Mouse (Mus musculus) spleen, postnatal 10 days (tissue): ENCODE data around the gene Luzp2.

Experiments used
- DNase-seq, 2 experiments: peaks; one replicate each; pipeline ENCODE4 v3.0.0; 2021 to 2022; ENCODE audit warnings: low spot score in 2 of 2

Gene Luzp2

DNA sequence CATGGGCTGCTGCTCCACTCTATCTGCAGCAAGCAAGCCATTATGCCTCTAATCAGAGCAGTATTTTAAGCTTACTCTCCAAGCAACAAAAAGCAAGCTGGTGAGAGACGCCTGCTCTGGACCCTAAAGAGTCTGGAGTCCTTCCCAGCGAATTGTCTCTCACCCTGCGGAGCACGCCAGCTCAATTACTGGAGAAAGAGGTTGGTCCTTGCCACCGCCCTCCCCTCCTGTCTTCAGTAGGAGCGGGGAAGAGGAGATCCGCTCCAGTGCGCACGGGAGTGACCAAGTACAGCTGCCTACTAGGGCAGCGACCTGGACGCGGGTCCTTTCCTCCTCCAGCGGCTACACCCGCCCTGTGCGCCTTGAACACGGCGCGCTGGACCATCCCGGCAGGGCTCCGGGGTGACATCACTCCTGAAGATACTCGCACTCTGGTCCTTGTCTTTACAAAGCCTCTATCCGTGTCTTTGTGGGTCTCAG is at the start of gene Luzp2:
TSS of gene Luzp2 (plus strand) at position 127 of the 480 bp plus-strand sequence.
- DNase-seq, result no peak

DNA sequence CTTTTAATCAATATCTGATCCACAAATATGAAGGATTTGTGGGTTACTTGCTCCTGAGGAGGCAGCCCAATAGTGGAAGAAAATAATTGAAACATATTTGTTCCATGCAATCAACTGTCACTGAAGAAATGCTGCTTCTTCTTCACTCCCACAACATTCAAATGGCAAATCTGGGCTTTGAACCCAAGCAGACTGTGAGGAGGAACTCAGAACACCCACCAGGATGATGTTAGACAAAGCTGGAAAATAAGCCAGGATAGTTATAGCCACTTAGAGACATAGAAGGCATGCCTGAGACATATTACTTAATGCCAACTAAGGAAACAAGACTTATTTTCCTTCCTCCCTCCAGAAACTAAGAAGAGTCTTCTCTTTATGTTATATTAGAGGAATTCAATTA is 47.8 kb upstream of the Luzp2 start:
- no peak for DNase-seq

DNA sequence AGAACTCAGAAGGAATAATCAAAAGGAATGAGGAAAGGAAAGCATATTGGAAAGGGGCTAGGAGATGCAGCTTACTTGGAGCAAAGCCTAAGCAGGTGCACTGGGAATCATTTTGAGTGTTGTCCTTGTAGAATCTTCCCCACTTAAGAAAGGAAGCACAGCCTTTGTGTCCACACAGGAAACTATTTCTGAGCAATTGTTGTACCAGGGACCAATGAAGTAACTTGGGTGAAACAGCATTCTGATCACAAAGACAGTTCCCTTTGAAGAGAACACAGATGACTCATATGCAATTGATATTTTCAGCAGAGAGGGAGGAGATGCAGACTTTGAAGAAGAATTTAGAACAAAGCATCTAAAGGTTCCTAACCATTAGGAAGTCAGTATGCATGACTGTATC is 16.7 kb upstream of the Luzp2 start:
- DNase-seq, result no peak

DNA sequence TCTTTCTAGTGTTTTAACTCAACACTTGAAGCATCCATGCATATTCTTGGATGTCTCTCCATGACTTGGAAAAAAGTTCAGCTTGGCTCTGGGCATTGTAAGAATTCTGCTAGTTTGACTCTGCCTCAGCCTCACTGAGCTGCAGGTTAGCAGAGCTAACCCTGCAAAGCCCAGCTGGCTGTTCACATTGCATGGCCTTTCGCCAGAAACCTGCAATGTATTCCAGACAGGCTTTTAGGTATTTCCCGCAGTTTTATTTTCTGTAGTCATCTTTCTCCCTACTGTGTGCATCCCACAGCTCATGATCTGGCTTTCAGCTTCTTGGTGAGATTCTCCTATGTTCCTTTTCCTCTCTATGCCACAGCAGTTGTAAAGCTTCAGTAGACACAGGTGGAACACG is 6.5 kb upstream of the Luzp2 start:
- DNase-seq, result no peak

DNA sequence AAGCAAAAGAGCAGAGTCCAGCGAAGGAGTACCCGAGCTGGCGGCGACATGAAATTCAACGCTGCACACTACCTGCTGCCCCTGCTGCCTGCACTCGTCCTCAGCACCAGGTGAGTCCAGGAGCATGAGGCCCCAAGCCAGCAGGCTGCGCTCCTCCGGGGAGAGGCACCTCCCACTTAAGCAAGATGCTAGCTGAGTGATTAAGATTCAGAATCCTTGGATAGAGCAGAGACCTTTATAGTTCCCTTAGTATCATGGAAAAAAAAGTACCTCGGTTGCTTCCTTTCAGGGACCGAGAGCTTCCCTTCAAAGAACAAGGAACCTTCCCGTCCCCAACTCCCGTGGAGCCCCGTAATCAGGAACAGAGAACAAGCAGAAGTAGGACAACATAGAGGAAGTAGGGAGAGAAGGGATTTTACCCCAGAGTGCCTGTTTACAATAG is 634 bp downstream of the Luzp2 start:
- DNase-seq, result no peak

DNA sequence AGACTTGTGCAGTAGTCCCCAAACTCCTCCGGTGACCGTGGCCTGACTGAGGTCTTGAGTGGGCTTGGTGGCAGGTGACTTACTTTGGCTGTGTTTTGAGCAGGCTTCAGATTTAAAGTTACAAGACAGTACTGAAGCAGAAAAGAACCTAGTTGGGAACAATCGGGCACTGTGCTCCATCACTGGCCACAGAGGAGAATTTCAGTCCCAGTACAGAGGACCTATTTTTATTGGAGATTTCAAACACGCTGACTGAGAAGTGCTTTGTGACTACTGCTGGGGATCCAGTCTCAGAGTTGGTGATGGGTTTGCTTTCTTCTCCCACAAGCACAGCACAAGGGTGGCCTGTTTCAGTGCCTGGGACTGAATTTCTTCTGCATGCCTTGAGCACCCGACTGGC is 1.1 kb downstream of the Luzp2 start:
- no peak for DNase-seq

DNA sequence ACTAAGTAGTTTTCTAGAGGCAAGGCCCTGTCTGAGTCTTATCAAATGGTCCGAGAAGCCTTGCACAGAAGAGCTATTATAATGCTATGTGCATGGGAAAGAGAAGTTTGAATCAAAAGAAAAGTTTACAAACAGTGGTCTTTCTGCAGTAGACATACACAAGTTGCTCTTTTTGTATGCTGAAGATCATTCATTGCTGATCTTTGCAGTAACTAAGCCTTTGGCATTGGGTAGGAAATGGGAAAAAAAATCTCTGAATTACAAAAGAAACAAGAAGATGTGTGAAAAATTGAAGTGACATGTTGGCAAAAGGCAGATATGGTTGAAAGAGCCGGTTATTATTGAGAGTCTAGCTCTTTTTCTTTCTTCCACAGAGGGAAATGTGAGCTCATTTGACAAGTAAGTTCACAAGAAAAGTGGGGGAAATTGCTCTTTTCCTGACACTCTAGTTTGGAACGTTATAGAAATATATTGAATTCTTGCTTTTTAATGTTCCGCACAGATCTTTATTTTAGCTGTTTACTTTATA is 7.6 kb downstream of the Luzp2 start:
- DNase-seq, result no peak

DNA sequence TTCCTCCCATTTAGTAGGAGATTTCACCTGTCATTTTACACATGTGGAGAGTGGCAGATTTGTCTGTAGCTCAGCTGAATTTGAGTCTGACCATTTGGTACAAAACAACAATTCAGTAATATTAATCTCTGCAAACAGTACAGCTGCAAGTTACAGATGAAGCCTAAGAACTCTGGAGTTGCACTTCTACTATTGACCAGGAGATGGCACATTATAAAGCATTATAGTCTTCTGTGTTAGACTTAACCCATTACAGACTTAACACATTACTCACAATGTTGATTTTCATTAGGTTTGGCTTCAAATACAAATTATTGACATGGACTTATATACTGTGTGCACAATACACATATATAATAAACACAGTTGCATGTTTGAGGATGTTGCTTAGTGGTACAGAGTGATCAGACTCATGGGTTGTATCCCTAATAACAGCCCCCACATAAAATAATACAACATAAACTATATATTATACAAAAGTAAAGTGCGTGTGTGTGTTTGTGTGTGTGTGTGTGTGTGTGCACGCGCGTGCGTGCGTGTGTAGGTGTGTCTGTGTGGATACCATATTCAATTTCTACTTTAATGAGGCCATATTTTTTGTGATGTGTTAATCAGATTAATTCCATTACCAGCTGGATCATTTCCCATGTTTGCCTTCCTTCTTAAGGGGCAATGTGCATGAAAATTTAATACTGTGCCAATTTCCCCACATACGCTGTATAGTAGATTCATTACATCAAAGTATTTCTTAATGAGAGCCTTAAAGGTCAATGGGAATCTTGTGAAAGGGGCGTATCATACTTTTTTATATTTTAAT is 10.8 kb downstream of the Luzp2 start:
- no peak for DNase-seq

DNA sequence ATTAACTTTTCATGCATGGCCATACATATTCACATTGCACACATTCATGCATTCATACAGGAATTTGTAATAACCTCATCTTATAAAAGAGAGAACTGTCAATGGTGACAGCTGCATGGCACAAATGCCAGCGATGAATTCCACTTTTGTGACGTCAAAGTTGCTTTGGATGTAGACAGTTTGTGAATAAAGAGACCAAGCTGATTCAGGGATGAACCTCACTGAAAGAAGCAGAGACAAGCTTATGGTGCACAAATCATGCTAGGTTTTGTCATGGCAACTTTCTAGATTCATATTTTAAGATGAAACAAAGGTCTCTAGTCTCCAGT is 11.4 kb downstream of the Luzp2 start:
- DNase-seq, result no peak

DNA sequence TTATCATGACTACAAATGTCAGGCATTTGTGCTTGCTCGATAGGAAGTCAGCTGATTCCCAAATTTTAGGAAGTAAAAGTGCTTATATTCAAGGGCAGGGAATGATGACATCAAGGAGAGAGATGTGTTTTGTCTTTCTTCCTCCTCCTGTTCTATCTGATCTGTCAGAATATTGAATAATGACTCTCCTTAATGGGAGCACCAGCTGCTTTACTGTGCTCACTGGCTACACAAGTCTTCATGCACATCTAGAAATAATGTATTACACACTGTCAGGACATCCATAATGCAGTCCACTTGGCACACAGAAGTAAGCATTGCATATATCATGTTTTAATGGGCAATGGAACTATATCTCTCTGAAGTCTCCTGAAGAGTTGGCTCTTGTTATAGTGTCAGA is 17.6 kb downstream of the Luzp2 start:
- no peak for DNase-seq

DNA sequence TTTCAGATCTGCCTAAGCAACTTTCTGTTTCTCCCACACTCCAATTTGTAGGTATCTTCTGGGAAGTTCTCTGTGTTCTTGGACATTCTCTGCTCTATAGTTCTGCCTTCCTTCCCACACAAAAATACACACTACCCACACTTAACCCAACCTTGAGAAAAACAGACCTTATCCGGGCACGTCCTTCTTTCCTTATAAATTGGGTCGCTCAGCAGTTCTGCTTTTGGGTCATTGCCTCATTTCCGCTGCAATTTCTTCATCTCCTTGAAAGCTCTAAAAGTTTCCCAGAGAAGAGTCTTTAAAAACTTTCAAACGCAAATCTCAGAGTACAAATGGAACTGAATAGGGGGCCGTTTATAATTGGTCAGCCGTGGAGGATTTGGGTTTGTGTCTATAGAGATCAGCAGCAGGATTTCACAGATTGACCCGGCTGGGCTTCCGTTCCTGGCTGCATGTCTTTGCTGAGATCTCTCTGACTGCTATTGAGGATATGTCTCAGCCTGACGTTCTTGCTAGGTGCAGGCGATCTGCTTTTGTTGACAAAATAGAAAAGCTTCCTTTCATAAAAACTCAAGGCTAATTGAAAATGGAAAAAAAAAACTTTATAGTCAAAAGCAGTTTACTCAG is 26.0 kb downstream of the Luzp2 start:
- no peak for DNase-seq

DNA sequence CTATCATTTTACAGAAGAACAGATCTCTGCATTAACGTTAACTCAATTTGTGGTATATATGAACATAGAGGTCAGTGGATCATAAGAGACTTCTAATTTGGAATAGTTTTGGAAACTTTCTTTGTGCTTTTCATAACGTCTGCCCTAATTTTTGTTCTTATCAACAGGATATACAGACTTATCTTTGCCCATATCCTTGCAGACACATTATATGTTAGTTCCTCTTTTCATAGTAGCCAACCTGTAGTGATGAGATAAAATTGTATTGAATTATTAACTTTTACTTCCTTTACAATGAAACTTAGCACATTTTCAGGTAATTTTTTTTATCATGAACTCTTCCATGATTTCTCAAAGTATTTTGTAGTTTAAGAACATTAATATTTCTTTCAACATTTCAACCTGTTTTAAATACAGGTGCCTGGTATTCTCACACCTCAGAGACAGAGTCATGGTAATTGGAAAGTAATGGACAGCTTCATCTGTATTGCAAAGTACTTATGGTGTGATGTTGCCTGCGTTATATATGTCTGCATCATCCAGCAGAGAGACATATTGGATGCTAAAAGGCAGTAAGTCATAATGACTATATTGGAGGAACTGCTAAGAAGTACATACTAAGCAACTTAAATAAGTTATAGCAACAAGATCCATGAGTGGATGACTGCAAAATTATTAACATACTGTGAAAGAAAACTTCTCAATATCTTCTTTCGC is 43.8 kb downstream of the Luzp2 start:
- no peak for DNase-seq

DNA sequence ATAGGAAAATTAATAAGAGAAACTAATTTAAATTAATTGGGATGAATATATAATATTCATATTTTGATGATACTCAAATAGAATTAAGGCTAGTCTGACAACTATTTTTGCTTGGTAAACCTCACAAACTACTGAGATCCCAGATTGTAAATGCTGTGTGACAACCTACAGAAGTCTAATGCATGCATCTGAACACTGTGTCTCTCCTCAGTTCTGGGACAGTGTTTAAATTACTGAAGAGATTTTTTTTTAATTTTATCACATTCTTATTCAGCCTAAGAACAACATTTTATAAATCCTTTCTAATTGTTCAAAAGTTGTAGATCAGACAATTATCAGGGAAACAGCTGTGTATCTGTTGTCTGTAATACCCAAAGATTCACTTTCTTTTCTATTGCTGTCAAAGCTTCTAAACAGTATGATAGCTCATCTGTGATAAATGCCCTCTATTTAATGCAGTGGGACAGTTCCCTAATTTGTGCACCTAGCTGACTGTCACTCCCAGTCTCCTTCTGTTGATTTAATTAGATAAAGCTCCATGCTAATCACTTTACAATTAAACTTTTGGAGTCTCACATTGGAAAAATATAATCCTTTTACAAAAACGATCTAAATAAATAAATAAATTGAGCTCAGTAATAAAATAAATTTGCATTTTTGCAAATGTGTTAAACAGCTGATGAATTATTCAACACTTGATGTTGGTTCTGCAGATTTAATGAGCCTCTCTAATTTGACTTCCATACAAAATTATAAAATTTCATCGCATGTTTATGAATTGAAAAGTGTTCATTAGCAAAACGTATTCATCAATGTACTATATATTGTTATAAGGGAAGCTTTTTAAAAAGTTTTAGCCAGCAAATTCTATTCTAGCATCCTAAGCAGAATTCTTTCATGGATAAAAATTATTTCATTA is 58.7 kb downstream of the Luzp2 start:
- DNase-seq, result no peak

DNA sequence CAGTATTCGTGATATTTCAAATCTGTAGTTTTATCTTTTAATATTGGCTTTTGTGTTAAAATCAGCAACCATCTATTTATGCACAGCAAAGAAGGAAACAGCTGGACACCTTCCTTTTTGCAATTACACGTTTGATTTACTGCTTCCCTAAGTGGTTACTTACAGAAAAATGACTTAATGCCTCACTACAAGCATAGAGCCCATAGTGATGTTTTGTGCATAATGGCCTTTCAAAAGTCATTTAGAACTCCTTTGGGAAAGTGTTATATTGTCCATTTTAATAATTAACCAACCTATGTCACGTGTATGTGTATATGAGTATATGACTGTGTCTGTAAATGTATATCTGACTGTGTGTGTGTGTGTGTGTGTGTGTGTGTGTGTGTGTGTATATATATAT is 63.3 kb downstream of the Luzp2 start:
- no peak for DNase-seq

DNA sequence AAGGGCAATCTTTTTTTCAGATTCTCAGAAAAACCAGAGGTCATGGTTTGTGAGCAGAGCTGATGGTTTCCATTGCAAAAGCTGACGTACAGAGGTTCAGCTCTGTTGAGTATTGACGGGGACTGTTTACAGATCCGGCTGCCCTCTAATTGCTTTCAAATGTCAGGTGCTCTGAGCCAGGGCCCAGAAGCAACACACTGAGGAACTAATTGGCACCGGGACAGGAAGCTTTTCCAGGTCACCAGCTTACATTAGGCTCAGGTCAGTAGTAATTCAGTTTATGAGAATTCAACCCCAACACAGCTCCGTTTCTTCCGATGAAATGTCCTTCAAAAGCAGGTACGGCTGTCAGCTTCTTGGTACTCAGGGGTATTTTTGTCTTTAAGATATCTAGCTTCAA is 74.7 kb downstream of the Luzp2 start:
- no peak for DNase-seq

DNA sequence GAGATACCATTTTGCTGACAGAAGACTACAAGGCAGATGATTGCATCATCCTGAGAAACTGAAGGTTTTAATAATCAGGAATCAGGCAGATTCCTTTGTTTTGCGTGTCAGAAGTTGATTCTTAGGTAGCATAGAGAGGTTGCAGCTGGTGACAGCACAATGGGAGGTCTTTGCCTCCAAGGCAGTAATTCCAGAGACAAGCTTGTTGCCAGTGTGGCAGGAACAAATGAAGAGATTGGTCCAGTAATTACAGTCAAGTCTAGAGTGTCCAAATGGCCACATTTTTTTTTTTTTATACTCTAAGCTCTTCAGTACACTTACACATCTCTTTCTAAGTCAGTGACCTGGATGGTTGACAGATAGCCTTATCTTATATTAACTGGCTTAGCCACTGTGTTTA is 78.7 kb downstream of the Luzp2 start:
- no peak for DNase-seq

DNA sequence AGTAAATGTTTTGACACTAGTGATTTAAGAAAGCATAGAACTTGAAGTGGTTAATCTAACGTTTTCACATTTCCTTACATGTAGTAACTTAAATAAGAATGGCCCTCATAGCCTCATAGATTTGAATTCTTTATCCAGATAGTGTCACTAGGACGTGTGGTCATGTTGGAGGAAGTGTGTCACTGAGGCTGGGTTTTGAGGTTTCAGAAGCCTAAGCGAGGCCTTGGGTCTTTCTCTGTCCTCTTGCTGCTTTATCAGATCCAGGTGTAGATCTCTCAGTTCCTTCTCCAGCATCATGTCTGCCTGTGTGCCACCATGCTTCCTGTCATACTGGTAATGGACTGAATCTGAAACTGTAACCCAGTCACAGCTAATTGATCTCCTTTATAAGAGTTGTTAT is 86.7 kb downstream of the Luzp2 start:
- no peak for DNase-seq

DNA sequence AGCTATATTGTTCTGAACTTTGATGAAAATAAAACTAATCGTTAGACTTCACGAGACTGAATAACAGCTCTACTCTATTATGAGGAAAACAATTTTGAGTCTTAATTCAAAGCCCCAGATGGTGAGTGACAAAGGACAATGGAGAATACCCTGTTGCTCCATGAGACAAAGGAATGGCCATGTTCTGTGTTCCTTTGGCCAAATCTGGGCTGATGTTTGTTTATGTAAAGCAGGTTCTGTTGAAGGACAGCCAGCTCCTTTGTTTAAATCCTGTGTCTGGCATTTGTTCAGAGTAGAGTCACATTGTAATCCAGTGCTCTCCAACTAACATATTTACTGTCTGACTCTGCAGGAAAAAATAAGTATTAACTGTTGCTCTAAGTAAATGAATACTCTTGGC is 121.5 kb downstream of the Luzp2 start:
- DNase-seq, result no peak

DNA sequence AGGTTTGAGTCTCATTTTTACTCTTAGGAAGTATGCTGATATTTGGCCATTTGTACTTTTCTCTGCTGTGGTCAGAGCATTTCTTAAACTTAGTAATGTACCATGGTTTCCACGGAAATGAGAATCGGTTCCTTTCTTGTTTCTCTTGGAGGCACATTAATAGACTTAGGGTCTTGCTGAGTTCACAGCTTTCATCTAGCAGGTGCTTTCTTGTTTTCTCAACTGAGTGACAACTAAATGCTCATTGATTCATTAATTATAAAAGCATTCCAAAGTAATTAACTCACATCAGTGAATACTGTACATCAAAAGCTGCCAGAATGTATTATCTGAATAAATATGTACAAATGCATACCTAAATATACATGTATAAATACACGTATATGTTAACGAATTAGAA is 127.4 kb downstream of the Luzp2 start:
- DNase-seq, result no peak

DNA sequence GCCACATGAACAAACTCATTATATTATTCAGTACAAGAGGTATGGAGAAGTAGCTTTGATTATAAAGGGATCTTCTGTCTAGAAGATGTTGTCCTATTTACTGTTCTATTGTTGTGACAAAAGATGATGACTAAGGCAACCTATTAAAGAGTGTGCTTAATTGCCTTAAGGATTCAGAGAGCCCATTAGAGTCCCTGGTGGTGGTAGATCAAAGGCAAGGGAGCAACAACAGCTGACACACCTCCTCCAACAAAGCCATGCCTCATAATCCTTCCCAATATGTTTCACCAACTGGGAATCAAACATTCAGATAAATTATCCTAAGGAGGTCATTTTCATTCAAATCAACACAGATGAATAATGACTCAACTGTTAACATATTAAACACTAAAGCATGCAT is 142.1 kb downstream of the Luzp2 start:
- no peak for DNase-seq

DNA sequence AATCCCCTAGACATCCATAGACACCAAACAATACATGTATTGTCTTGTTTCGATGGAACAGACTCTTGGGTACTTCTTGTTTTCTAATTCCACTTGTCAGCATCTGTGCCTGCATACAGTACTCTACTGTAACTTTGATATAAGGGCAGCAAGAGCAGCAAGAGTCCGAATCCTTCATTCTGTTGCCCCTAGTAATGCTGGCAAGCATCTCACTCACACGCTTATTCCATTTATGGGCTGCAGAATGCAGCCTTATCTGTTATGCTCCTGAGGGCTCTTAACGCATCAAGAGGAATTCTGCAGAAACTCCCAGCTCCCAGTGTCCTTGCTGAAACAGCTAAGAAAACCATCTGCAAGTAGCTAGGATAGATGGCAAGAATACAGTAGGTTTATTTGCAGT is 145.3 kb downstream of the Luzp2 start:
- no peak for DNase-seq

DNA sequence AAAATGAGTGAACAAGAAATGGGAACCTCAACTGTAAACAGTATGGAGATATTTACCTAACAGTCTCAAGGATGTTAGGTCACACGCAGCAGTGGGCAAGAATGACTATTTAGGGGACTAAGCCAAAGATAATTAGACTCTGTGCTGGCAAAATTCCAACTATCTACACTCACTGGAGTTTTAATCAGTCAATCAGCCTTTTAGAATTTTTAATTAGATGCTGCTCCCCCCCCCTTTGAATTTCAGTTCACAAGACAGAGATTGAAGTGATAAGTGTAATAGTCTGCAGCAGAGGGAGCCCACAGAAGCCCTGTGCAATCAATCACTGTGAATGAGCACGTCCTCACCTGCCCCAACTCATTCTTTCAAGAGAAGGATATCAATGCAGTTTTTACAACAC is 165.1 kb downstream of the Luzp2 start:
- DNase-seq, result no peak
